Mouse (Mus musculus): ENCODE measurements at regions not wholly inside any gene's neighbourhood (a gene's known extent, or its start where the extent isn't known, plus 50 kb on each side); places are given as distances from the start of the nearest gene placed in this dataset.
A peak's percentile ranks its signal among the peaks of the same experiment; 100 is the strongest.

DNA sequence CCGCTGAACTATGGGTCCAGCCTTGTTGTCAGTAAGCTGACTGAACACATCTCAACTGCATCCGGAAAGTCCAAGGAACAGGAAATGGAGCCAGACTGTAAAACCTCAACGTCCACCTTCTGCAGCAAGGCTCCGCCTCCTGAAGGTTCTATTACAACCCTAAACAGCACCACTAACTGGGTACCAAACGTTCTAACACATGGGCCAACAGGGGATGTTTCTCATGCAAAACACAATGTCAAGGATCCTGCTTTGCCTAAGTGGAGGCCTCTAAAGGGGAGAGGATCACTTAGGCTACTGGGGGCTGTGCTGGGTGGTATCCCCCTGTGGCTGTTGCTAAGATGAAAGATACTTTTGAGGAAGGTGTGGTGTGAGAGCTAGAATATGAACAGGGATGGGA, 51.0 kb upstream of the Stt3b start:
- no peak for DNase-seq (ENCODE audit: low read depth)

DNA sequence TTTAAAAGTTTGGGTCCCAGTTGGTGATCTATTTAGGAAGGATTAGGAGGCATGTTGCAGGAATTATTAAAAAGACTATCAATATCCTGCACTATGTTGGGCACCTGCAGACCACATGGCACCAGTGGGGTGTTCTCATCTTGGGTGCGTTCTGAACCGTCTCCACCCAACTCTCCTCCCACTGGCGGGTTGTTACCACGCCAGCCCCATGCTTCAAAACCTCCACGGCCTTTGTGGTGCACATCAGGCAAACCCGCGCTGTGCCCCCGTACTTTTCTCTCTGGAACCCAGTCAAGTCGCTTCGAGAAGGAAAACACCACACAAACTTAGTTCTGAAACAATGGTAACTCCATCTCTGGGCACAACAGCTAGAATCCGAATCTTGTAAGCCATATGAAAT, 51.7 kb upstream of the Stt3b start:
- no peak for DNase-seq (ENCODE audit: low read depth)

DNA sequence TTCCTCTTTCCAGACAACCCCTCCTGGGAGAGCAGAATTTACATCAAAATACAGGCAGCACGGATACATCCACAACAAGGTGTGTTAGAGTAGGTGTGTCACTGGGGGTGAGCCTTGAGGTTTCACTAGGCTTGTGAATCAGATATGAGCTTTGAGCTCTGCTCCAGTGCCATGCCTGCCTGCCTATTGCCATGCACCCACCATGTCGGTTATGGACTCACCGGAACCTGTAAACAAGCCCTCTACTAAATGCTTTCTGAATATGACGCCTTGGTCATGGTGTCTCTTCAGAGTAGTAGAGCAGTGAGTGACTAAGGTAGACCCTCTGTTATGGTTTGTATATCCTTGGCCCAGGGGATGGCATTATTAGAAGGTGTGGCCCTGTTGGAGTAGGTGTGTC, 52.3 kb upstream of the Stt3b start:
- no peak for DNase-seq (ENCODE audit: low read depth)

DNA sequence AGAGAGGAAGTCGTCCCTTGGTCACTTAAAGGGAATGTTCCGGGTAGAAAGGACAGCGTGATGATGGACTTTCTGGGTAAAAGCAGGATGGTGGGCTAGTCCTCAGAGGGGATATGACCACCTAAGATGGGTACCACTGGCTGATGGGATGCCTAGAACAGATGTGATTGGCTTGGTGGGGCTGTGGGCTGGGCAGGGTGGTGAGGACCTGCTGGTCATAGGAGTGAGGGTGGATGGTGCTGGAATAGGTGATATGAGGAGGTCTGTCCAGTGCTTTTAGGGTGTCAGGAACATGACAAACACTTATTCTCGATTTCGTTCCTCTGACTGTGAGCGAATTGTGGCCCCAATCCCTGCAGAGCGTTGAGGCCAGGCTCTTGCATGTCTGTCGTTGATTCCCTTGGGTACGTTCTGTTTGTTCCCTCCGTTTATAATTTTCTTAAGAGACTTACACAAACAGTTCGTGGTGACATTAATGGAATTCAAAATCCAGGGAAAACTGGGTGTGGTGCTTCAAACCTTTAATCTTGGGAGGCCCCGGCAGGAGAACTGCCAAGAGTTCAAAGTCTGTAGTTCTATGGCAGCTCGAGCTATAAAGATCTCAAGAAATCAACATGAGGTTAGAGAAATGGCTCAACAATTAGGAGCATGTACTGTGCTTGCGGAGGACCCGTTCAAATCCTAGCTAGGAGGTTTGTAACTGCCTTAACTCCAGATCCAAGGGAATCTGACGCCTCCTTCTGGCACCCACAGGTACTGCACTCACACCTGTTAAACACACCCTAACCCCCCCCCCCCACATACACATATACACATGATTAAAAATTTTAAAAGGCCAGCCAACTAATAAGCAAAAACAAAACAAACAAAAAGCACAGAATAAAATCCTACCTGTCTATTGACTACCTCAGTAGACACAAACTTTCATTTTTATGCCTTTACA, 55.0 kb upstream of the Stt3b start:
- DNase-seq (ENCODE audit: low read depth) = no peak

DNA sequence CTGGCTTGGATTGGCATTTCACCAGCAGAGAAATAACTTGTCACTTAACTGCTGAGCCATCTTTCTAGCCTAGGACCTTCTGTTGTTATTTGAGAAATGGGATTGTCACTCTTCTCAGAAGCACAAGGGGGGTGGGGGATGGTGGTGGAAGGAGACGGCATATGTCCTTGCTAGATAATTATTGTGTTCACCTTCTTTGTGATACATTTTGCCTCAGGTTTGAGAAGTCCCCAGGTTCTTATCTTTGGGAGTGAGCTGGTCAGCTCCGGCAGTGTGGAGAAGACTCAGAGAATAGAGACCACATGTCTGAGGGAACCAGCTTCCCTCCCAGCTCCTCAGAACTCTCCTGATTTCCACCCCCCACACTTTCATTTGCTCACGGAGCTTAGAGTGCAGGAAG, 57.6 kb upstream of the Stt3b start:
- DNase-seq (ENCODE audit: low read depth) = no peak

DNA sequence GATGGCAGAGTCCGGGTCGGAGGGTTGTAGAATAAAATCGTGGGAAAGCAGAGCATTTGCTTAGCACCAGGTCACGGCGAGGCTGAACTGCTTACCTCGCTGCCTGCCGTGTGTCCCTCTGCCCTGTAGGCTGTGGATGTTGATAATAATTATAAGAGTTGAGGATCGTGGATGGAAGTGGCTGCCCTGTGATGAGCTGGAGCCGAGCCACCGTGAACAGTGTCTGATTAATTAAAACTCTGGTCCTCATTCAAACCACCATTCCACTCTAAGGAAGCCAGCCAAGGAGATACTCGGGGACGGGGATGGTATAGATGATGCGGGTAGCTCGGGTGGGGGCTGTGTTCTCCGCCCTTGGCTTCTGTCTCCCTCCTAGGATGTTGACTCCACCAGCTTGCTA, 70.1 kb upstream of the Stt3b start:
- DNase-seq (ENCODE audit: low read depth) = no peak

DNA sequence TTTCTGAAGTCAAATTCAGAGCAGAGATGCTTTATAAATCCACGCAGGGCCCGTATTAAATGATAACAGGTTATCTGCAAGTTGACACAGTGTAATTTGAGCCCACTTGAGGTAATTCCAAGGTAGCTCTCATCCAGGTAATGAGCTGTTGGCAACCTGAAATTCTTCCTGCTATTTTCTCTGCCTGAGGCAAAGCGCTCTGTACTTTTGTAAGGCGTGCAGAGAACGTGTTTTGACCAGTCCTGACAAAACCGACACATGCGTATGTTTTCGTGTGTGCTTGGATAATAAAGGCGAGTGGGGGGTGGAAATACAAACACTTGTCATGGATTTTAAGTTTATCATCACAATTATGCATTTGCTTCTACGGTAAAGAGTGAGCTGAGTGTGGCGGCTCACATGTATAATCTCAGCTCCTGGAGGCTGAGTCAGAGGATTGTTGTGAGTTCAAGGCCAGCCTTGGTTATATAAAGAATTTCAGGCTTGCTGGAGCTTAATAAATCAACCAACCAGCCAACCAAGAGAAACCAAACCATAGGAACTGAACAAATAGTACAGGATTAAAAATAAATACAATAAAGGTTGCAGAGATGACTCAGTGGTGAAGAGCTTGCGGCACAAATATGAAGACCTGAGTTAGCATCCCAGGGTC, 72.7 kb upstream of the Stt3b start:
- DNase-seq (ENCODE audit: low read depth) = no peak

DNA sequence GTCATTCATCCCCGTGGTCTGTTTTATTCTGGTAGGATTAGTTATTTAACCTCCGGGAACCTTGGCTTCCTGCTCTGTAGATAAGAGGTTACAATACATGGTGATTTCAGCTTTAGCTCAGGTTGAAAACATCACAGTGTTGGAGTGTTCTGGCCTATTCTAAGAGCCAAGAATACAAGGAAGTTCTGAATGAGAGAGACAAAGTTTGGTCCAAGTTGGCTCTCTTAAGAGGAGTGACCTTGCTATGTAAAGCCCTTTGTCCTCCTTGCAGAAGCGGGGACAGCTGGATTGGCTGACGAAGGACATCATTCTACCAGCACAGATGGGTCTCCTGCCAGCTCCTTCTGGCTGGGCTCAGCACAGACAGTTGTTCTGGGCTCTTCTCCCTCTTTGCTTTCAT, 73.7 kb upstream of the Stt3b start:
- no peak for DNase-seq (ENCODE audit: low read depth)

DNA sequence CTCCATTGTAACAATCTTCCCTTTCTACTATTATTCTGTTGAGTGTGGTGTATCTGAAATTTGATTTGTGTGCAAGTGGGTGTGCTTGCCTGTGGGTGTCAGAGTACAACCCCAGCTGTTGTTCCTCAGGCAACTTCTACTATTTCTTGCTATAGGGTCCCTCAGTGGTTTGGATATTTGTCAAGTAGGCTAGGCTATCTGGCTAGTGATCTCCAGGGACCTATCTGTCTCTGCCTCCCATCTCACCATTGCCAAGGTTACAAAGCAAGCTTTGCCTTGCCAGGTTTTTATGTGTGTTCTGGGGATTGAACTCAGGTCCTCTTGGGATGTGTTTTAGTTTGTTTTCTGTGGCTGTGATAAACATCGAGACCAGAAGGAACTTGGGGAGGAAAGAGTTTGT, 74.1 kb upstream of the Stt3b start:
- no peak for DNase-seq (ENCODE audit: low read depth)

DNA sequence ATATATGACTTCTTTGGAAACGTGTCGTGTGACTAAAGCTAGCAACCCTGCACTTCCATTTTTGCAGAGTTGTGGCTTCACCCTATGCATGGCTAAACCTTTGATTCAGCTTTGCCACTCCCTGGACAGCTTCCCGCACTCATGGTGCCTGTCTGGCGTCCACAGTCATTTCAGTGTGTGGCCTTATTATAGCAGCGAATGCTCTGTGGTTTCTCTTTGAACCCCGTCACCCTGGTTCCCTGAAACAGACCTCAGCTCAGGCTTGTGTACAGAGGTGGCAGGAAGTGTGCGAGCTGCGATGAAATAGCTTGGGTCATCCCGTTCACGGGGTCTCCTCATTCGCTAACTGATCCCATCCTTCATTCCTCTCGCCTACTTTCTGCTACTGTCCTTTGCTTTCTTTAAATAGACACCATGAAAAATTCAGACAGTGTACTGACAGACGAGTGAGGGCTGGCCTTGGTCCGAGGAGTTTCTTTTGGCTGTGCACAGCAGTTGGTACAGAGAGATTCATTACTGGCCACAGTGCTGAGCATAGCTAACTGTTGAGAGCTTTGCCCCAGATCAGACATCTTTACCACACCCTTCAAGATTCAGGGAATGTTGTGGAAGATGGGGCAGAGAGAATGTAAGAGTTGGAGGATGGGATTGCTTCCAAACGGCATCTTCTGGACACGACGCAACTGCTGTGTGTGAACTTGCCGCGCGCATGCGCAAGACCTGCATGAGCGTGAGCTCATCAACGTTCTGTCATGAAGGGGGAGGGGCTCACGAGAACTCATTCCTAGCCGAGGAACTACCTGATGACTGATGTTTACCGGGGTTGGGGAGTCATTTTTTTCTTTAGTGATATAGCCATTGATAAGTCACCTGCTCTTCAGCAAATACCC, 77.5 kb upstream of the Stt3b start:
- no peak for DNase-seq (ENCODE audit: low read depth)

DNA sequence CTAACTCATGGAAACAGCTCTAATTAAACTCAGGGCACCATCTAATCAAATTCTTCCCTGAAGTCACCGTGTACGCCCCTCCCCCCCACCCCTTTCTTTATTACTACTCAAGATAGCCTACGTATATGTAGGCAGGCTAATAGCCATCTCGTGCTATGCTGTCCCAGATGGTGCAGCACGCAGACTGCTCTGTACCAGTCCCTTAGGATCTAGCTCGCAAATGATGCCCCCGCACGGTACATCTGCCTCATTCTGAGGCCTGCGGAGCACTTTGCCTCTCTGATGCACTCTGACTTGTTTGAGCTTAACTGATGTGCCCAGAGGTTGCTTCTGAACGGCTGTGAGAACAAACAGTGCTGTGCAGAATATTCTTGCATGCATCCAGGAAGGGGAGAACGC, 78.1 kb upstream of the Stt3b start:
- no peak for DNase-seq (ENCODE audit: low read depth)

DNA sequence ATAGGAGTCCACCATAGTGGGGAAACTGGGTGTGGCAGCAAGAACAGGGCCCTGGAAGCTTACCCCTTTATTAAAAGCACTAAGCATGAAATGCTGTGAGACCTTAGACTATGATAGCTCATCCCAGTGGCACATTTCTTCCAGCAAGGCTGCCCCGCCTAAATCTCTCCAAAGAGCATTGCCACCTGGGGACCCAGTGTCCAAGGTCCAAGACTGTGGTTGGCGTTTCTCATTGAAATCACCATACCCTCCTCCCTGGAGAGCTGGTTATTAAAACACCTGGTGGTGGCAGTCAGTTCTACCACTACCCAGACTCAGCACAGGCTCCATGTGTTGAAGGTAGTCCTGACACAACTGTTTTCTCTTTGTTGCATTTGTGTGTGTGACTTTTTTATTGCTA, 78.9 kb upstream of the Stt3b start:
- DNase-seq (ENCODE audit: low read depth) = no peak

DNA sequence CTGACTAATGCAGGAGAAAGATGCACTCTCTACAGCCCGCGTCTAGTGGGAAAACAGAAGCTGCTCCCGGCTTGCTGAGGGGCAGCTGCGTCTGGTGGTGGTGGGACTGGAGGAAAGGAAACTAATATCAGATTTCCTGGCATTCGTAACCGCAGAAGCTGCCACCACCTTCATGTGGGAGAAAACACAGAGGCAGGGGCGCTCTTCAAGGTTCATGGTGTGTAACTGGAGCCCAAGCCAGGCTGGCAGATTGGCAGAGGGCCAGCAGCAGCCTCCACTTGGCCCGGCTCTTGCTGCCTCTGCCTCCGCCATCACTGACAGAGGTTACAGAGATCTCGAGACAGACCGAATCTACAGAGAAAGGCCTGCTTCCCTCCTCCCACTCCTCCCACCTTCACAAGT, 80.7 kb upstream of the Stt3b start:
- peak; percentile 3 for DNase-seq (ENCODE audit: low read depth)

DNA sequence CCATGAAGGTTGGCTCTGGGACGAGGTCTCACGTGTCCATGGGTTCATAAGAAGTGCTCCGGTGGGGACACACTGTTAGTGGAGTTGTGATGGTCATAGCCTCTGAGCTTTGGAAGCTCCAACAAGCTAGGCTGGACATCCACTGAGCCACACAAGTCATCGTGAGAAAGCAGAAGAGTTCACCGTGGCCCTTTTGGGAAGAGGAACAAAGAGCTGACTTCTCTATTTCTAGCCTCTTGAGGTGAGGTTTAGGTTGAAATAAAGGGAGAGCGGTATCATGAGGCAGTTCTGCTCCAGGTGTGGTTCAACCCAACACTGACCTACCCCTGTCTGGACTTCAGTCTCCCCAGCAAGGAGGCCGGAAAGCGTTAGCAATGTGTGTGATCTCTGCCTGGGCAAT, 85.3 kb upstream of the Stt3b start:
- no peak for DNase-seq (ENCODE audit: low read depth)

DNA sequence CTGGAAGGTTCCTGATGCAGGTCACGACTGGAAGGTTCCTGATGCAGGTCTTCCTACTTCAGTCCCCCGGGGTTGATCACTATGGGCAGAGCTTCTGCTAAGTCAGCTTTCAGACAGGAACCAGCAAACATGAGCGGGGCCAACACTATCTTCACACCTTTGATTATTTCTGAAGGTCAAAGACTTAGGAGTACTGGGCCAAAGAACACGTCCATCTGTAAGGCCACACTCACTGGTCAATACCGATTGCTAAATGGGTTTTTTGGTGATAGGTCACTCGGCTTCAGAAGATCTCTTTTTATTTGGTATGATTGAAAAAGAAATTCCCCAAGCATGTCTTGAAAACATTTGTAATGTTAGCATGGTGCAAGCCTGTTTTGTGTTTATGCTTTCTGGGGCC, 90.2 kb upstream of the Stt3b start:
- DNase-seq (ENCODE audit: low read depth) = no peak

DNA sequence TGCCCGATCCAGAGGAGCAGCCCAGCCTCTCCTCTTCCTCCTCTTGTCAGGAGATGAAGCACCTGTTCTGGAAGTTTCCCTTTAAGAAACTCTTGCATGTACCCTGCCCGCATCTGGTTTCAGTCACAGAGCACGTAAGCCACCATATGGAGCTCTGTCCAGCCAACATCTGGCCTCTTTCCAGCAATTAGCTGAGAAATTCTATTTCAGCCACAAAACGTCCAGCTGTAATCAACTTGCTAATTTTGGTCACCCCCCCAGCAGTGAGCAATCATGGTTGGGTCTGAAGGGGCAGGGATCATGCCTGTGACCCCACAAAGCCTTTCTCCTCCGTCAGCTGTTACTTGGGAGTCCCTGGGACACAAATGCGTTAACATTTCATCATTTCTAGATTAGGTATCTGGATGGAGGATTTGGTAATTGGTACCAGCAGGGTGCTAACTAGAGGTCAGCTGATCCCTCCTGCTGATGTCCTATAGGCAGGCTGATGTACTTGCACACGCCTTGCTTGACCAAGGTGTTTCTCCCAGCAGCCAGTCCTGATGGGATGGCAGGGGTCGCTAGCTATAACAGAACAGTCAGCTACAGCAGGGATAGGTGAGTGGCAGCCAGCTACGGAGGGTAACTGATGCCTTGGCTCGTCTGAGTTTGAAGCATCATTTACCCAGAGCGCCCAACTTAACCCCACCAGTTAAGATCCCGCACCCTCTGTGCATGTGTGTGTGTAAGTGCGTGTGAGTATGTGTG, 91.4 kb upstream of the Stt3b start:
- DNase-seq (ENCODE audit: low read depth) = no peak

DNA sequence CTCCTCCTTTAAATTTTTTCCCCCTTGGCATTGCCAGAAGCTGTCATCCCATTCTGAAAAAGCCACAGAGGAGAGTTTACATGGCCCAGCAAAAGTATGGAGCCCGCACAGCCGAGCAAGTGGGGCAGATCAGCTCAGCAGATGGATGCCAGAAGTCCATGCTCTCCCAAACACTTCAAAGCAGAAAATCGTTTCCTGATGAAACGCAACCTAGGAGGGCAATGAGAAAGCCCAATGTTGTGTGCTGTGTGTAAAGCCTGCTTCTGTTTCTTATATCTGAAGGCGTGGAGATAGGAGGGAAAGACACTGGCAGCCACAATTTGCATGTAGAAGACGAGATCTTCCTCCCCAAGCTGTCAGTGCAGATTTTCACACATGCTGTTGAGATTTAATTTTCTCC, 92.4 kb upstream of the Stt3b start:
- no peak for DNase-seq (ENCODE audit: low read depth)

DNA sequence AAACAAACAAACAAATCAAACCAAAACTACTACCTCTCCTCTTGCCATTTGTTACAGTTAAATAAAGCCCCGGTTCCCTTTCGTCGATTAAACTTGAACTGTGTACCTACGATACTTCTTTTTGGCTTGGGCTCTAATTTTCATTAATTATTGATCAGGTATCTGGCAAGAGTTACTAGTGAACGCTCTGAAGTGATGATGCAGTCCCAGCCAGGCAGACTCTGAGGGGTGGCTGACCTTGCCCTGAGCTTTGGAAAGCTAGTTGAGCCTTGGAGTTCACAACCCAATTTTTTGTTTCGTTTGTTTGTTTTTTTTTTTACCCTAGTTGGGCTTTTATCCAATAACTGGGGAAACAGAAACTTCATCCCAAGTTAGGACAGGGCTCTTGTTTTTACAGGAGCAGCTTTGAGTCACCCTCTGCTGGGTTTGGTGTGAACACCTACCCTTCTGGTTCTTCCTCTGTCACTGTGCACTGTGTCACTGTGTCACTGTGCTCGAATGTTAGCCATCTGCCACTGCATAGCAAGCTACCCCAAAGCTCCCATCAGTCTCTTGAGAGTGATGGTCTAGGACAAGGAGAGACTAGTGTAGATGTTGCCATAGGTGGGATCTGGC, 93.2 kb upstream of the Stt3b start:
- no peak for DNase-seq (ENCODE audit: low read depth)

DNA sequence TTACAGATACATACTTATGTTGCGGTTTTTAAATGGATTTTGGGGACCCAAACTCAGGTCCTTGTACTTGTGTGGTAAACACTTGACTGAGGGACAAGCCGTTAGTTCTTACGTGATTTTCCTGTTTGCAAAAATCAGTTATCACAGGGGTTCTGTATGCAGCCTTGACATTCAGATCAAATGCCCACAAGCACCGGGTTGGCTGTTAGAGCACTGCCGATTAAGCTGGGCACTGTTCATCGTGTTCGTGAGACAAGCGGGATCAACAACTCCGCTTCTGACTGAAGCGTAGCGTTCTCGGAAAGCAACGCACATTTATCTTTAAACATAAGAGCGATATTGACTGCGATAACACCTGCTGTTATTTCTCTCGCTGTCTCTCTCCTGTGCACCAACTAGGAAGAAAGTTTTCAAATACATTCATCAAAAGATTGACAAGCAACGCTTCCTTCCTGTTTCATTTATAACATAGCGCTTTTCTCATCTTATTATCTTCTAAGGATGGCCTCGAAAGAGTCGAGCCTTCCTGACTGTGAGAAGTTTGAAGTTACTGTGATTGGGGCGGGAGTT, 97.8 kb upstream of the Stt3b start:
- no peak for DNase-seq (ENCODE audit: low read depth)

DNA sequence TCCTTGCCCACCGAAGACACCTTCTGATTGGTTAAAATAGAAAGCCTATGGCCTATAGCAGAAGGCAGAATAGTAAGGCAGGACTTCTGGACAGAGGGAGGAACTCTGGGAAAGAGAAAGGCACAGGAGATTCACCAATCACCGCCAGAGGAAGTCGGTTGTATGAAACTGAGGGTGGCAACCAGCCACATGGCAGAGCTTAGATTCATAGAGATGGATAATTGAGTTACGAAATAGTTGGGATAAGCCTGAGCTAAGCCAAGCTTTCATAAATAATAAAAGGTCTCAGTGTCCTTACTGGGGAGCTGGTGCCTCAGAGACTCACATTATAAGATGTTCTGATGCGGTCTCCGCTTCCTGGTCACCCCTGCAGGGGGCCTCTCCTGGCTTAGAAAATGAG, 98.7 kb upstream of the Stt3b start:
- DNase-seq (ENCODE audit: low read depth) = peak; percentile 2

DNA sequence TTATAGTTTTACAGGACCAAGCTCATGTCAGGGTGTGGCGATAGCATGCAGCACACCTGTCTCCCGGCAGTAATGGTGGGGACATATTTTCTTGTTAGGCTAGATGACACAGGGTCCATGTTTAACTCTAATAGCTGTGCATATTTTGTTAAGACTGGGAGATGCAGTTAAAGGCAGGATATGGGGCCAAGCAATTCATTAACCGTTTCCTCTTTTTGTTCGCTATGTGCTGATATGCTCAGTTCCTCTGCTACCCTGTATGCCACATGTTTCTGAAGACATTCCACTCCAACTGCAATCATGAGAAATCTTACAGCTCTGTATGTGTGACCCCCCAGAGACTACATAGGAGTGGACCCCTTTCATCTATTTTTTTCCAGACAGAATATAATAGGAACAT, 104.0 kb upstream of the Stt3b start:
- no peak for DNase-seq (ENCODE audit: low read depth)
